Mouse (Mus musculus) liver, adult 2 months (tissue): ENCODE data around the gene Wwox. TPM values are rescaled to one million over a fixed set of nuclear protein-coding genes. Genes with fewer than 3 reads are reported as not detected.

Experiments used
- DNase-seq: peaks from one replicate; pipeline ENCODE4 v3.0.0-alpha.2; 2011; ENCODE audit warnings: low read depth, low spot score; ENCODE audit errors: extremely low read depth
- H3K27ac ChIP-seq: fragments of 200-500 bp; replicated peaks from 2 replicates; pipeline ENCODE4 v1.5.1; 2012; ENCODE audit warnings: low read depth, mild to moderate bottlenecking, control low read depth, inconsistent platforms, low read length; ENCODE audit not compliant: insufficient read depth
- H3K27me3 ChIP-seq: fragments of 200-500 bp; 2 replicates; pipeline ENCODE4 v1.6.1; 2012; ENCODE audit warnings: mild to moderate bottlenecking, moderate library complexity, low read length, inconsistent platforms; ENCODE audit not compliant: control insufficient read depth, insufficient read depth
- H3K36me3 ChIP-seq: fragments of 200-500 bp; 2 replicates; pipeline ENCODE4 v1.6.1; 2012; ENCODE audit warnings: low read length, inconsistent platforms; ENCODE audit not compliant: control insufficient read depth, insufficient read depth
- H3K4me1 ChIP-seq: fragments of 200-500 bp; 2 replicates; pipeline ENCODE4 v1.6.1; 2011; ENCODE audit warnings: low read length; ENCODE audit not compliant: control insufficient read depth, insufficient read depth
- H3K4me3 ChIP-seq: fragments of 200-500 bp; 2 replicates; pipeline ENCODE4 v1.5.1; 2011; ENCODE audit warnings: low read depth, mild to moderate bottlenecking, control low read depth, low read length, moderate library complexity; ENCODE audit not compliant: insufficient read depth
- H3K79me2 ChIP-seq: fragments of 200-500 bp; 2 replicates; pipeline ENCODE4 v1.6.1; 2012; ENCODE audit warnings: inconsistent platforms, mild to moderate bottlenecking, low read length, moderate library complexity; ENCODE audit not compliant: control insufficient read depth, insufficient read depth
- H3K9ac ChIP-seq: fragments of 200-500 bp; 2 replicates; pipeline ENCODE4 v1.6.1; 2012; ENCODE audit warnings: low read depth, mild to moderate bottlenecking, control low read depth, inconsistent platforms, low read length
- CTCF ChIP-seq: fragments of 200-500 bp; IDR thresholded peaks from 2 replicates; pipeline ENCODE4 v1.5.1; 2011; ENCODE audit warnings: low read depth, low read length, control low read depth
- POLR2A ChIP-seq: fragments of 200-500 bp; IDR thresholded peaks from 2 replicates; pipeline ENCODE4 v1.6.1; 2011; ENCODE audit warnings: low read length, control low read depth; ENCODE audit not compliant: insufficient read depth; ENCODE audit errors: extremely low read depth
- WGBS: fragments of 180-500 bp; shearing (Covaris S2); methylation state at CpG from one replicate; pipeline ENCODE4 v1.1.7; 2018; 5-methylcytosine and 5-hydroxymethylcytosine counted together
- polyA plus RNA-seq: library from polyadenylated mRNA; depleted of rRNA; stranded (reverse); fragments of >200 nt; gene quantifications from 2 replicates; pipeline ENCODE4 v1.2.3, GENCODE M21; 2012
- total RNA-seq: library from RNA; depleted of rRNA; stranded (reverse); fragments of >200 nt; gene quantifications from 2 replicates; pipeline ENCODE4 v1.2.3, GENCODE M21; 2014

The Wwox gene
- total and polyA plus RNA-seq, 2 experiments, result 7.2 to 10.0 TPM

DNA sequence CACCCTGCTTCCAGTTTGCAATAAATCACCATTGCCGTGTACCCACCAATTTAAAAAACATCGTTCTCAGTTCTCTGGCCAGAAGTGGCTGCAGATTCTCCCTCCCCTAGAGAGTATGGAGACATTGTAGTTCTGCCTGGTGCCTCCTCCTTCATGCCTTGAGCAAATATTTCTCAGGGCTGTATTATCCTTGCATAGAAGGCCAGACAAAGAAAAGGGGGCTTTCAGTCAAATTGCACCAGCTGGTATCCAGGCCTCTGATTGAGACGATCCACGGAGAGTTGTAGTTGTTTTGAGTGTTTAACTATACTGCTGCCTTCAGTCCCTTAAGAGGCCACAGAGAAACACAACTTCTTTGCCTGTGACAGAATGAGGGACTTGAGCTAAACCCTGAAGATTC is 935.5 kb downstream of the Wwox start:
- no peaks in the 10 kb centered on the region for H3K79me2 ChIP-seq
- H3K9ac ChIP-seq, result no peak overlapping the region
- DNase-seq, result no peak
- H3K27ac ChIP-seq, result no peak overlapping the region
- 68% methylated on average over 4 of the region's 4 CpGs for WGBS
- no peaks in the 10 kb centered on the region for H3K4me1 ChIP-seq
- H3K4me3 ChIP-seq, result no peak overlapping the region
- H3K27me3 ChIP-seq, result no peaks in the 10 kb centered on the region
- TF ChIP-seq POLR2A (no peak), CTCF (no peak)
- H3K36me3 ChIP-seq, result no peaks in the 10 kb centered on the region

- WGBS, result 67% methylated on average over 8 of the region's 8 CpGs
- Histone ChIP-seq H3K4me3 (no peak overlapping the region), H3K27ac (no peak overlapping the region), H3K9ac (no peak overlapping the region), H3K36me3 (no peaks in the 10 kb centered on the region), H3K27me3 (no peaks in the 10 kb centered on the region), H3K79me2 (no peaks in the 10 kb centered on the region), H3K4me1 (no peaks in the 10 kb centered on the region)
- no peak for DNase-seq
- TF ChIP-seq POLR2A (no peak), CTCF (no peak)
Observed at GRCm38 (mm10) chr8:115375361-115376047, 936.0 kb downstream of the Wwox start.

GRCm38 (mm10) chr8:115377321-115377720 is 937.9 kb downstream of the Wwox start:
- WGBS, result 66% methylated on average over 4 of the region's 4 CpGs
- no peak for DNase-seq

GRCm38 (mm10) chr8:115380017-115380416 is 940.6 kb downstream of the Wwox start:
- Histone ChIP-seq H3K4me1 (no peaks in the 10 kb centered on the region), H3K27me3 (no peaks in the 10 kb centered on the region), H3K4me3 (no peak overlapping the region), H3K27ac (no peak overlapping the region), H3K36me3 (no peaks in the 10 kb centered on the region), H3K9ac (no peak overlapping the region), H3K79me2 (no peaks in the 10 kb centered on the region)
- no peak for DNase-seq
- TF ChIP-seq CTCF (no peak), POLR2A (no peak)
- WGBS, result 84% methylated on average over 4 of the region's 4 CpGs

More at GRCm38 (mm10) chr8:115377321-115377720, 937.9 kb downstream of the Wwox start:
- Histone ChIP-seq H3K27me3 (no peaks in the 10 kb centered on the region), H3K27ac (no peak overlapping the region), H3K9ac (no peak overlapping the region), H3K36me3 (no peaks in the 10 kb centered on the region), H3K4me1 (no peaks in the 10 kb centered on the region), H3K4me3 (no peak overlapping the region), H3K79me2 (no peaks in the 10 kb centered on the region)
- TF ChIP-seq CTCF (no peak), POLR2A (no peak)

DNA sequence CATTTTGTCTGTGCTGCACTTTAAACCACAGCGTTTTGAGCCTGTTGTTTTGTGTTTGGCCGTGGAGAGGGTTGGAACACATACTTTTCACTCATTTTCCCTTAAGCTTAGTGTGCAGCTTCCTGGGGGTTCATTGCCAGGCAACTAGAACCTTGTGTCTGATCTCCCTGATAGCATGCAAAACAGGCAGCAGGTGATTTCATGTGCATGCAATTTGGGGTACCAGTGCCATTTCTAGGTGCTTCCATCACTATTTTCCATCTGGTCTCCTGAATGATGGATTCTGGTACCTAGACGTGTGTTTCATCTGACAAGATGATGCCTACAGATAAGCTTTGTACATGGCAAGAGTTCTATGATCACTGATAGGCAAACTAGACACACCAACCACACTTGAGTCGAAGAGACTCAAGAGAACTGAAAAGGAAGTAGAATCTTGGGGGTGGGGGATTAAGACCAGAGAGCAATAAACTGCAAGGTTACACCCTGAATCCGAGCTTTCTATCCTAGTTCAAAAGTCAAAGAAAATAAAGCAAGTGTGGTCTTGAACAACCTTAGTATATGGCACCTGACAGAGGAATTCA is 951.6 kb downstream of the Wwox start:
- DNase-seq, result no peak
- no peaks in the 10 kb centered on the region for H3K4me1 ChIP-seq
- no peak overlapping the region for H3K4me3 ChIP-seq
- no peak overlapping the region for H3K9ac ChIP-seq
- no peaks in the 10 kb centered on the region for H3K27me3 ChIP-seq
- WGBS, result 85% methylated on average over 5 of the region's 5 CpGs
- no peak overlapping the region for H3K27ac ChIP-seq
- H3K36me3 ChIP-seq, result no peaks in the 10 kb centered on the region
- H3K79me2 ChIP-seq, result no peaks in the 10 kb centered on the region
- TF ChIP-seq POLR2A (no peak), CTCF (no peak)

DNA sequence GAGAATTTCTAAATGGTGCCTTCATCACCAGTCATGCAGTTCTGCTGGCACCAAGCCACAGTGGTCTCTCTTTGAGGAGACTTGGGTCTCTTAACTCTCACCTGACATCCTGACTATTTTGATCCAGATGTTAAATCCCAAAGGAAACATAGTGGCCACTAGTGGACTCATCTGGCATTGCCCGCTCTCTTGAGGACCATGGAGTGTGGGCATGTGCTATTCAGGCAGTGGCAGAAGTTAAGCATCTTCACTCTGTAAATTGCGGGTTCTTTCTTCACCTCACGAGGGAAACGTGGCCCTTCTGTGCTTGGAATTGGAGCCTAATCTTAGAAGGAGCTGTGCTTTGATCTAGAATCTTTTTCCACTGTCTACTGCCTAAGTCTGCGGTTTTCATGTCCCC is 956.4 kb downstream of the Wwox start:
- H3K4me3 ChIP-seq, result no peak overlapping the region
- WGBS, result 78% methylated on average over 5 of the region's 5 CpGs

More for the DNA sequence above, 956.4 kb downstream of the Wwox start:
- no peaks in the 10 kb centered on the region for H3K79me2 ChIP-seq
- no peaks in the 10 kb centered on the region for H3K27me3 ChIP-seq
- TF ChIP-seq POLR2A, result no peak
- peak; percentile 44; the same call in 1 of the 2 replicates for TF ChIP-seq CTCF
- H3K27ac ChIP-seq, result no peak overlapping the region
- H3K4me1 ChIP-seq, result no peaks in the 10 kb centered on the region
- H3K9ac ChIP-seq, result no peak overlapping the region
- no peaks in the 10 kb centered on the region for H3K36me3 ChIP-seq
- no peak for DNase-seq
